8 mouse cellular contexts compared by ENCODE assay signal in the genomic region with DNA sequence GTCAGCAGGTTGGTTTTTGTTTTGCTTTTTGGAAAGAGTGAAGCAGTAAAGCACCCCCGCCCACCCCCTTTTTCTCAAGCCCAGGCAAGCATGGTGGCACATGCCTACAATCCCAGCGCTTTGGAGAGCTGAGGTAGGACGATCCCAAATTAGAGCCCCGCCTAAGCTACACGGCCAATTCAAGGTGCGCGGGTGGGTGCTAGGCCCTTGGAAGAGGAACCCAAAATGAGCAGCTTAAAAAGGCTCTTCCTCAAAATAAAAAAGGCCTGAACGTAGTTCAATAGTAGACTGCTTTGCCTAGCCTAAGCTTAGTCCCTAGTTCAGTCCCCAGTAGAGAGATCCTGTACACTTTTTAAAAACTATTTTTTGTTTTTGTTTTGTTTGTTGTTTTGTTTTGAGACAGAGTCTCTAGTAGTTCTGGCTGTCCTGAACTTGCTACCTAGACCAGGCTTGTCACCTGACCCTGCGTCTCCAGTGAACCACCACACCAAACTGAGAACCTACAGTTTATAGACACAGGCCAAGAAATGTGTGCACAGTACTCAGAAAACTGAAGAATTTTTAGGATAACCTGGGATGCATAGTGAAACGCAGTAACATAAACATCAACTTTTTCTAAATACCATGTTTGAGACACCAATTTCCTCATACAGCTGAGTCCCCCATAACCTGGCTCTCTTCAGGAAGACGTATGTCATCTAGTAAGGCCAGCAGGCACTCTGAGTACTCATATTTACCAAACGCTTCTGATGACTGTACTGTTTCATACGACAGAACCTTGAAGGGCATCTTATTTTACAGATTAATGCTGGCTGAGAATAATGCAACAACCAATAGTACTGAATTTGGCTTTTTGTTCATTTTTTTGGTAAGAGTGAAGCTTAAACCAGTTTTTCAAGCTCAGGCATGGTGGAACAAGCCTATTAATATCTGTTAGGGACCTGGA. TPM values are rescaled to one million over a fixed set of nuclear protein-coding genes. Genes with fewer than 3 reads are reported as not detected.
DNase-seq lines count a peak whose midpoint lies in the region; ATAC-seq and TF ChIP-seq lines count a peak whose summit lies in the region.

No protein-coding gene starts in this region.

- peak overlapping the region; percentile 71 for H3K4me2 ChIP-seq in lung, embryonic 14.5 days
- H3K4me2 ChIP-seq in embryonic facial prominence, embryonic 12.5 days (replicated peaks): peak overlapping the region; percentile 59
- peak overlapping the region; percentile 67 for H3K4me2 ChIP-seq in intestine, embryonic 15.5 days (replicated peaks)
- peak overlapping the region; percentile 64 for H3K4me2 ChIP-seq in neural tube, embryonic 15.5 days

- no peak for ATAC-seq in lung, embryonic 14.5 days (ENCODE audit: insufficient read depth)
- ATAC-seq in embryonic facial prominence, embryonic 12.5 days (ENCODE audit: insufficient number of reproducible peaks, insufficient read depth, low FRiP score, low TSS enrichment): no peak
- ATAC-seq in intestine, embryonic 15.5 days: no peak
- ATAC-seq in neural tube, embryonic 15.5 days (ENCODE audit: low FRiP score): no peak

- intact Hi-C loops in gastrocnemius, postnatal 14 days (cut with DNase I; ENCODE audit: low total_unique reads): no loop called here

- no peaks in the 10 kb centered on the region for H3K36me3 ChIP-seq in lung, embryonic 14.5 days (ENCODE audit: insufficient read depth)
- H3K36me3 ChIP-seq in embryonic facial prominence, embryonic 12.5 days: no peaks in the 10 kb centered on the region
- no peaks in the 10 kb centered on the region for H3K36me3 ChIP-seq in intestine, embryonic 15.5 days
- no peaks in the 10 kb centered on the region for H3K36me3 ChIP-seq in neural tube, embryonic 15.5 days

- H3K27ac ChIP-seq in lung, embryonic 14.5 days (ENCODE audit: low read depth): peak overlapping the region; percentile 97; the same call in 1 of the 2 replicates
- H3K27ac ChIP-seq in embryonic facial prominence, embryonic 12.5 days: no peak overlapping the region
- no peak overlapping the region for H3K27ac ChIP-seq in intestine, embryonic 15.5 days
- H3K27ac ChIP-seq in neural tube, embryonic 15.5 days (replicated peaks): peak overlapping the region; percentile 100

- H3K9me3 ChIP-seq in lung, embryonic 14.5 days (ENCODE audit: low read depth, low read length): no peaks in the 10 kb centered on the region
- no peaks in the 10 kb centered on the region for H3K9me3 ChIP-seq in embryonic facial prominence, embryonic 12.5 days
- H3K9me3 ChIP-seq in intestine, embryonic 15.5 days: no peaks in the 10 kb centered on the region
- no peaks in the 10 kb centered on the region for H3K9me3 ChIP-seq in neural tube, embryonic 15.5 days (replicated peaks)

- peaks cover 15% of the 10 kb centered on the region; the same call in 1 of the 2 replicates for H3K4me1 ChIP-seq in lung, embryonic 14.5 days (ENCODE audit: insufficient read depth)
- H3K4me1 ChIP-seq in embryonic facial prominence, embryonic 12.5 days: peaks cover 30% of the 10 kb centered on the region
- H3K4me1 ChIP-seq in intestine, embryonic 15.5 days (replicated peaks): peaks cover 15% of the 10 kb centered on the region
- H3K4me1 ChIP-seq in neural tube, embryonic 15.5 days: peaks cover 29% of the 10 kb centered on the region

- 58% methylated on average over 13 of the region's 13 CpGs for WGBS in lung, embryonic 14.5 days
- WGBS in embryonic facial prominence, embryonic 12.5 days: 70% methylated on average over 13 of the region's 13 CpGs
- WGBS in intestine, embryonic 15.5 days: 68% methylated on average over 13 of the region's 13 CpGs
- 77% methylated on average over 13 of the region's 13 CpGs for whole genome bisulfite sequencing in neural tube, embryonic 15.5 days

- no peak for DNase-seq in lung, embryonic 14.5 days
- no peak for DNase-seq in lung, postnatal 36 days
- no peak for DNase-seq in gastrocnemius, postnatal 14 days
- no peak for DNase-seq in cerebellum, postnatal 25 days
- no peak for DNase-seq in right cerebral cortex, postnatal 4 days

- no peak for TF ChIP-seq CTCF in lung, embryonic 14.5 days (IDR thresholded peaks at IDR 0.05; ENCODE audit: low read depth)

- H3K4me3 ChIP-seq in lung, embryonic 14.5 days (ENCODE audit: low read depth, low read length): peak overlapping the region; percentile 79
- H3K4me3 ChIP-seq in embryonic facial prominence, embryonic 12.5 days: peak overlapping the region; percentile 68
- H3K4me3 ChIP-seq in intestine, embryonic 15.5 days (replicated peaks): peak overlapping the region; percentile 94
- H3K4me3 ChIP-seq in neural tube, embryonic 15.5 days (replicated peaks): peak overlapping the region; percentile 71

- no peaks in the 10 kb centered on the region for H3K27me3 ChIP-seq in lung, embryonic 14.5 days (ENCODE audit: insufficient read depth, low read length)
- H3K27me3 ChIP-seq in embryonic facial prominence, embryonic 12.5 days: no peaks in the 10 kb centered on the region
- no peaks in the 10 kb centered on the region for H3K27me3 ChIP-seq in intestine, embryonic 15.5 days (replicated peaks)
- no peaks in the 10 kb centered on the region for H3K27me3 ChIP-seq in neural tube, embryonic 15.5 days (replicated peaks)

- peak overlapping the region; percentile 94; the same call in 1 of the 2 replicates for H3K9ac ChIP-seq in lung, embryonic 14.5 days
- H3K9ac ChIP-seq in embryonic facial prominence, embryonic 12.5 days: peak overlapping the region; percentile 91
- peak overlapping the region; percentile 87; the same call in 1 of the 2 replicates for H3K9ac ChIP-seq in intestine, embryonic 15.5 days
- H3K9ac ChIP-seq in neural tube, embryonic 15.5 days (replicated peaks): peak overlapping the region; percentile 94

RNA-seq across cellular contexts. Expression of gene Ina, which starts 54.1 kb away (rescaled TPM):
- 0.37 and 0.58 TPM in 2 replicates for polyA plus RNA-seq in lung, embryonic 14.5 days (2014; fragmentation: Nextera tagmentation; extraction: Ambion mirVana)
- polyA plus RNA-seq in embryonic facial prominence, embryonic 12.5 days (2016; fragmentation: Nextera tagmentation; extraction: Ambion mirVana): 39.4 and 50.5 TPM in 2 replicates
- polyA plus RNA-seq in intestine, embryonic 15.5 days (2015; fragmentation: Nextera tagmentation; extraction: Ambion mirVana): 13.9 and 14.5 TPM in 2 replicates
- polyA plus RNA-seq in neural tube, embryonic 15.5 days (2015; fragmentation: Nextera tagmentation; extraction: Ambion mirVana): 385 and 491 TPM in 2 replicates
- not detected for total RNA-seq in gastrocnemius, postnatal 14 days (2021)

RNA-seq across cellular contexts. Expression of gene Nt5c2, which starts 54.6 kb away (rescaled TPM):
- polyA plus RNA-seq in lung, embryonic 14.5 days (2014; fragmentation: Nextera tagmentation; extraction: Ambion mirVana): 69.5 and 81.2 TPM in 2 replicates
- polyA plus RNA-seq in embryonic facial prominence, embryonic 12.5 days (2016; fragmentation: Nextera tagmentation; extraction: Ambion mirVana): 75.2 and 76.1 TPM in 2 replicates
- 48.4 and 49.1 TPM in 2 replicates for polyA plus RNA-seq in intestine, embryonic 15.5 days (2015; fragmentation: Nextera tagmentation; extraction: Ambion mirVana)
- polyA plus RNA-seq in neural tube, embryonic 15.5 days (2015; fragmentation: Nextera tagmentation; extraction: Ambion mirVana): 72.1 and 78.5 TPM in 2 replicates
- total RNA-seq in gastrocnemius, postnatal 14 days (2021): 10 to 100 TPM; 17.5 to 23.0 TPM

Comparison
In these comparisons a context has a peak if more than half of its experiments do, and no peak if none do; other contexts are left out.
1. H3K27ac ChIP-seq: peak in lung, embryonic 14.5 days (single experiment) and neural tube, embryonic 15.5 days (single experiment); none in embryonic facial prominence, embryonic 12.5 days (single experiment) and intestine, embryonic 15.5 days (single experiment).
2. Peak in every context shown above with its lines, with median percentiles within 50 percentile points of each other: H3K4me2 ChIP-seq, H3K4me3 ChIP-seq and H3K9ac ChIP-seq.